Mouse (Mus musculus): ENCODE measurements at regions not wholly inside any gene's neighbourhood (a gene's known extent, or its start where the extent isn't known, plus 50 kb on each side); places are given as distances from the start of the nearest gene placed in this dataset.
A peak's percentile ranks its signal among the peaks of the same experiment; 100 is the strongest.

- intact Hi-C loops (cut with DNase I) = no loop called here
Observed at GRCm38 (mm10) chr13:37600172-37600571, 178.0 kb upstream of the Rreb1 start.

DNA sequence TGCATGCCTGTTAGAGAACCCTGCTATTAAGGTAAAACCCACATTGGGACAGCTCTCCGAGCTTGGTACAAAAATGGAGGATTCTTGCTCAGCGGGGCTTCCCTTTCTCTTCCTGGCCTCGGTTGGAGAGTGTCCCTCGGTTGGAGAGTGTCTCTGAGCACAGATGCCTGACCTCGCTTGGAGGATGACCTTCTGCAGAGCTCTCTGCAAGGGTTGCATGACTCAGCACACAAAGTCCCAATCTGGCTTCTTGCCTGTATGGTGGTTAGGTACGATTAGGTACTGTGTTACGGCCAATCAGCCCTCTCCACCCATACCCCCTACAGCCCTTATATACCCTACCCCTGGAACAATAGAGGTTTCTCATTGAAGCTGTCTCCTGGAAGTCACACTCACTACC is 177.1 kb upstream of the Rreb1 start:
- intact Hi-C loops (cut with DNase I) = no loop called here
- no peak for DNase-seq (ENCODE audit: low spot score in 2 of 2)

More at GRCm38 (mm10) chr13:37600172-37600571, 178.0 kb upstream of the Rreb1 start:
- DNase-seq (ENCODE audit: low spot score in 2 of 2) = no peak

GRCm38 (mm10) chr13:37602256-37602655 is 175.9 kb upstream of the Rreb1 start:
- DNase-seq (ENCODE audit: low spot score in 2 of 2) = no peak
- intact Hi-C loops (cut with DNase I) = no loop called here

- DNase-seq (ENCODE audit: low spot score in 2 of 2) = no peak
- intact Hi-C loops (cut with DNase I) = no loop called here
Observed at GRCm38 (mm10) chr13:37603226-37603994, 174.8 kb upstream of the Rreb1 start.

GRCm38 (mm10) chr13:37606250-37606649 is 171.9 kb upstream of the Rreb1 start:
- no peak for DNase-seq (ENCODE audit: low spot score in 2 of 2)
- intact Hi-C loops (cut with DNase I) = no loop called here

GRCm38 (mm10) chr13:37609085-37609484 is 169.1 kb upstream of the Rreb1 start:
- DNase-seq (ENCODE audit: low spot score in 2 of 2) = no peak
- intact Hi-C loops (cut with DNase I) = no loop called here

DNA sequence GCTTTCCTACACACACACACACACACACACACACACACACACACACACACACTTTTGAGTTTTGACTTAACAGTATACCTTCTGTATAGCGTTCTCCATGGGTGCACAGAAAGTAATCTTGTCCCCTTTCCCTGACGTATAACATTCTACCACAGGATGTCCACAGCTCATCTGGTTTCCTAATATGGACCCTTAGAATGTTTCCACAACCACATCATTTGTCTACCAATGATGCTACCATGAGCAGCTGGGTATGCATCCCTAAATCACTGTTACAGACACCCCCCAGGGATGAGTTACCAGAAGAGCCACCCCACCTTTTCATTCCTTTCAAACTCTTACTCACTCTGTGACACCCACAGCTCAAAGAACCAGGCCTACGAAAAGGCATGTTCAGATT is 166.8 kb upstream of the Rreb1 start:
- intact Hi-C loops (cut with DNase I) = no loop called here
- no peak for DNase-seq (ENCODE audit: low spot score in 2 of 2)

- peak; percentile 23 to 38 for DNase-seq (ENCODE audit: low spot score in 2 of 2)
- intact Hi-C loops (cut with DNase I) = no loop called here
Observed at GRCm38 (mm10) chr13:37617015-37617414, 161.2 kb upstream of the Rreb1 start.

GRCm38 (mm10) chr13:37619841-37620725 is 158.1 kb upstream of the Rreb1 start:
- DNase-seq (ENCODE audit: low spot score in 2 of 2) = no peak
- intact Hi-C loops (cut with DNase I) = no loop called here

DNA sequence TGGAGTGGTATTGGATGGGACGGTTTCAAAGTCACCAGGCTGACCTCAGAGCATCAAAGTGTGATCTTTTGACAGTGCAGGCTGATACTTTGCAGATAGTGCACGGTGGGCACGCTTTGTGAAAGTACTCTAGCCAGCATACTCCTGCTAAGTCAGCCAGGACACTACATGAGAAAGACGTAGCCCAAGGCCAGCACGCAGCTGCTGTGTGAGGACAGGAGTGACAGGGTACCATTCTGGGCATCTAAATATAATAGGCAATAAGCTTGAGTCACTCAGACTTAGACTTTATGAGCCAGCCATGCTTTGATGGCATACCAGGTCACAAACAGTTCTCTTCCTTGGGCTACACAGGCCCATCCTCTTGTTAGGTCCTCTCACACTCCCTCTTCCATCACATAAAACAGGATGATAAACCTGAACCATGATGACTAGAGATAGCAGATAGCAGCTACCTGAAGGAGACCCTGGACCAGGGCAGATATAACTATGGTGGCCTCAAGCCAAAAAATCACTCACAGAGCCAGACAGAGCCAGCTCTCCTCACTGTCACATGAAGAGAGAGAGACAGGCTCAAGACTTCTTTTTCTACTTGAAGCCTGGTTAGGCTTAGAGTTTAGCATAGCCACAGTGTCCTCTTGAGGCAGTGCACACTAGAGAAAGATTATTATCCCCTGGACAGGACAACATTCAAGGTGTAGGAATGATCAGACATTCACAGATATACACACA is 156.7 kb upstream of the Rreb1 start:
- DNase-seq (ENCODE audit: low spot score in 2 of 2) = no peak
- intact Hi-C loops (cut with DNase I) = no loop called here

GRCm38 (mm10) chr13:37622366-37623088 is 155.7 kb upstream of the Rreb1 start:
- intact Hi-C loops (cut with DNase I) = no loop called here
- DNase-seq (ENCODE audit: low spot score in 2 of 2) = no peak

- intact Hi-C loops (cut with DNase I) = no loop called here
- DNase-seq (ENCODE audit: low spot score in 2 of 2) = no peak
Observed at GRCm38 (mm10) chr13:37624741-37625140, 153.5 kb upstream of the Rreb1 start.

GRCm38 (mm10) chr13:37625532-37626235 is 152.5 kb upstream of the Rreb1 start:
- no peak for DNase-seq (ENCODE audit: low spot score in 2 of 2)
- intact Hi-C loops (cut with DNase I) = no loop called here

GRCm38 (mm10) chr13:37628391-37629270 is 149.6 kb upstream of the Rreb1 start:
- DNase-seq (ENCODE audit: low spot score in 2 of 2) = no peak
- intact Hi-C loops (cut with DNase I) = no loop called here

DNA sequence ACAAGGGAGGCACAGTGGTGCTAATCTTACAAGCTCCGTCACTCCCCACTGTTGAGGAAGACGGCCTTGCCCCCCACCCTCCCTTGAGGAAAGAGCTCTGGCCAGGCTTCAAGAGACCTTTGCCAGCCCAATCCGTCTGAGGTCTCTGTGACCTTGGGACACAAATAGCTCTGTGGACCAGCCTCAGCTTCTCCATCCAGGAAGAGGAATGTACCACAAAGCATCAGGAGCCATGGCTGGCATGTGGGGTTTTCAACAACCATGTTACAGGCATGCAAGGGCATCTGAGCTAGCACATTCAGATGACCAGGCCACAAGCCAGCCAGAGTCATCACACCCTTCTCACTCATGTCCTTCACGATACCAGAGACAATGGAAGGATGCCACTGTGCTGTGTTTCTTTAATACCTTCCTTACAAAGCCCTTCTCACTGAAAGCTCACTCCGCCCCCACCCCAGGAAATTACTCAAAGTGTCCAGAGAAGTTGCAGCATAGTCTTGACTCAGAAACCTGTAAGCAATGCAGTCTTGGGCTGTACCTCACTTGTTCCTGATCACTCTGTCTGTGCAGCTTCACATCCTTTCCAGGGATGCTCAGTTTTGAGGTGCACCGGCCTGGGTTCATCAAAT is 148.8 kb upstream of the Rreb1 start:
- intact Hi-C loops (cut with DNase I) = no loop called here
- no peak for DNase-seq (ENCODE audit: low spot score in 2 of 2)

DNA sequence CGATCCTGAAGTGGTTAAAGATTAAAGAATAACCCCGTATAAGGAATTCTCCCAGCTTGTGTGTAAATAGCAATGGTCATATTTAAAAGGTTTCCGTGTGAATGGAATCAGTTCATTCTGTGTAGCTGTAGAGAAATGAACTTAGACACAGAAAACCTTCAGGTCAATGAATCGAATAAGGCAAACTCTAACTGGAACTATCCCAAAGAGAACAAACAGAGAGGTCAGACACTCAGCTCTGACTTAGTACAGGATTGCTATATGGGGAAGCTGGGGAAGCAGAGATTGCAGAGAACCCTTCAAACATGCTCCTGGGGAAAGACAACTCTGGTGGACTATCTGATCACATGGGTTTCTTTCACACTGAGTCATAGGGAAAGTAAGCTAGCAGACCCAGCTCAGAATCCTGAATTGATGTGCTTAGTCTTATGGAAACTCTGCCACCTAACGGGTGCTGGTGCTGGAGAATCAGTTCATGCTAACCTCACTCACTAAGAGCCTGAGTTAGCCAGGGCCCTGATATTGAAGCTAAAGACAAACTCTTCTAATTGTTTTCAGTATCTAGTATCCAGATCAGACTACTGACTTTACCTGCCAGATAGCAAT is 145.3 kb upstream of the Rreb1 start:
- no peak for DNase-seq (ENCODE audit: low spot score in 2 of 2)
- intact Hi-C loops (cut with DNase I) = no loop called here

- intact Hi-C loops (cut with DNase I) = no loop called here
- DNase-seq (ENCODE audit: low spot score in 2 of 2) = no peak
Observed at GRCm38 (mm10) chr13:37636363-37636762, 141.8 kb upstream of the Rreb1 start.

Data from left cerebral cortex, postnatal 36 days (tissue).